ENCODE assay signal across 12 mouse cellular contexts in genomic region chrX:159828135-159828534, GRCm38 (mm10).
DNase-seq lines count a peak whose midpoint lies in the region; ATAC-seq lines count a peak whose summit lies in the region.
"Had no signal": no experiment of that assay in that cellular context is flagged by ENCODE, and none has a peak within 500 bp of the region (broad histone marks: within the 10 kb centered on the region; RNA-seq: fewer than 3 reads in every experiment).

No protein-coding gene starts in this region.

- no peak overlapping the region for H3K4me2 ChIP-seq in neural tube, embryonic 14.5 days (ENCODE audit: low read depth, low read length)

- no peak overlapping the region for H3K27ac ChIP-seq in neural tube, embryonic 14.5 days (ENCODE audit: low read depth, low read length)

- no peaks in the 10 kb centered on the region for H3K9me3 ChIP-seq in neural tube, embryonic 14.5 days (ENCODE audit: control insufficient read depth, low read length)

- peak; percentile 2 for DNase-seq in adrenal gland, postnatal 25 days
- no peak for DNase-seq in adrenal gland, postnatal 10 days
- peak; percentile 23 for DNase-seq in kidney, postnatal 10 days
- no peak for DNase-seq in kidney, adult 9 months
- no peak for DNase-seq in neural tube, embryonic 10.5 days (ENCODE audit: extremely low spot score, low spot score)
- no peak for DNase-seq in layer of hippocampus, adult 11-12 months (ENCODE audit: low spot score)
- DNase-seq: kidney, adult 2 months; liver, postnatal 0 days; spleen, adult 18-20 months had no signal

- 67% methylated on average over 5 of the region's 5 CpGs for WGBS in neural tube, embryonic 14.5 days

- no peaks in the 10 kb centered on the region for H3K27me3 ChIP-seq in neural tube, embryonic 14.5 days (ENCODE audit: control insufficient read depth, insufficient read depth, low read length)

- no peaks in the 10 kb centered on the region for H3K4me1 ChIP-seq in neural tube, embryonic 14.5 days (ENCODE audit: control insufficient read depth, insufficient read depth, low read length)

- no peaks in the 10 kb centered on the region for H3K36me3 ChIP-seq in neural tube, embryonic 14.5 days (ENCODE audit: control insufficient read depth, insufficient read depth, low read length)

- ATAC-seq in neural tube, embryonic 14.5 days (ENCODE audit: low read depth) = peak; percentile 46; the same call in 1 of the 2 replicates
- ATAC-seq in inflammation-experienced regulatory T-cells, adult 6 months = peak; percentile 88
- ATAC-seq: liver, postnatal 0 days had no signal

- no peak overlapping the region for H3K9ac ChIP-seq in neural tube, embryonic 14.5 days (replicated peaks; ENCODE audit: low read depth, low read length)
- H3K9ac ChIP-seq: liver, postnatal 0 days had no signal

- no peak overlapping the region for H3K4me3 ChIP-seq in neural tube, embryonic 14.5 days (ENCODE audit: low read depth, low read length)
- H3K4me3 ChIP-seq: myocyte had no signal

Comparison
In these comparisons a context has a peak if more than half of its experiments do, and no peak if none do; other contexts are left out.
1. DNase-seq: peak in adrenal gland, postnatal 25 days (single experiment) and kidney, postnatal 10 days (single experiment); none in adrenal gland, postnatal 10 days (single experiment), kidney, adult 9 months (single experiment), neural tube, embryonic 10.5 days (single experiment) and layer of hippocampus, adult 11-12 months (single experiment).